Mouse (Mus musculus) A20 (cell line): ENCODE results near the gene Nup37.

Experiments
- DNase-seq: peaks from one replicate; pipeline ENCODE4 v3.0.0-alpha.2; 2011; ENCODE audit warnings: low read depth, low spot score

The Nup37 gene

DNA sequence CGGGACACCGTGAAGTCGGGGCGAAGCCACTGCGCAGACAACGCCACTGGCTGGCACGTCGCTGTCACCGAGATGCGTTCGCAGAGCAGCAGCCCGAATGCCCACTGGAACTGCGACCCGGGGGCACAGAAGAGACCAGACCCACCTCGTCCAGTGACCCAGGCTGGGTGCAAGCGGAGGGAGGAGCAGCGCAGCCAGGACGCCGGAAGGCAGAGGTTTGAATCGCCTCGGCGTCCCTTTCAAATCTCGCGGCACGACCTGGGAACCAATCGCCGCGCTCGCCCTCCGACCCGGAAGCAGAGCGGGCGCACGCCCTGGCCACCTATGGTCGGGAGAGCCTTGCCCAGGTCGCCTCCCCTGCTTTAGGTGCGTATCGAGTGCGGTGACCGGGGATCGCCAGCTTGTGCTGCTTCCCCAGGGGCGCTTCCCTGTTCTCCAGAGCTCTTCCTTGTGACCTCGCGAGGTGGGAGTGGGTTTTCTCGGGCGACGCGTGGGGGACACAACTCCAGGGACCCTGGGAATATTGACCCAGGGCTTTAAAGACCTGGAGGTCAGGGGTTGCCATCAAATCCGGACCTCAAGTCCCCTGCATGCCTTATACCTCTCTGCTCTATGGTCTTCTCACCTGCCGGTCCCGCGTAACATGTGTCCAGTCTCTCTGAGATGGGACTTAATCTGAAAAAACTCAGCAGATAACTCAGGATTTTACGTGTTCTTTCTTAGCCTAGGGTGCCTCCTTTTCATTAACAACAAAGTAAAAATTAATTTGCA is at the start of gene Nup37, which contains the start of gene Parpbp:
TSS of gene Nup37 (plus strand) at position 286 of the 771 bp plus-strand sequence.
TSS of gene Parpbp (minus strand) at position 235 of the 771 bp plus-strand sequence.
- peak; percentile 92 for DNase-seq

DNA sequence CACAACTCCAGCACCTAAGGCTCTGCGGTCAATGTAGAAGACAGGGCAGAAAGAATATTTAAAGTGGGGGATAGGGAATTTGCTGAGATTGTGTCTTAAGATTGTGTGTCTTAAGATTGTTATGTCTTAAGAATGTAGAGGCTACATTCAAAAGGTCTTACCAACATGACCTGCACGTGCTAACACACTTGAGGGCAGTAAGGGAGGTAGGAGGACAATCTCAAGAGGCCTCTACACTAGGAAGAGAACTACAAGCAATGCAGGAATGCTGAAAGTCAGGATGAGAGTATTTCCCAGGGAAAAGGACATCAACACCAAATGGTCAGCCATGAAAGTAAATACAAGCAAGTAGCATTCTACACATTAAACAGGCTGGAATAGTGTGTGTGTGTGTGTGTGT is 40.6 kb upstream of the Nup37 start:
- no peak for DNase-seq

DNA sequence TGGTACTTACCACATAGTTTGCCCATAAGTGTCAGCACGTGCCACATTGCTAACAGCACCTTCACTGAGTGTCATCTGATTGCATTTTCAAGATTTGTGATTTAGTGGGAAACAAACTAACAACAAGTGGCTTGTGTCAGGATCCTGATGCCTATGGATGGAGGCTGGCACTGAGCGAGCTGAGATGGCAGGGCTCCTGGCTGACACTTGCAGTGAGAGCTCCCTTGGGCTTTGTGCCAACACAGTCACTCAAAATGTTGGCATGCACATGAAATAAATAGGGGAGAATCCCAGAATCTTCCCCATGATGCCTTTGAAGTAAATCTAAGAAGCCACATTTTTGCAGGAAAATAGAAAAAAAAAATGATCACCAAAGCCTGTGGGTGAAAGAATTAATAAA is 33.5 kb upstream of the Nup37 start:
- DNase-seq: no peak

DNA sequence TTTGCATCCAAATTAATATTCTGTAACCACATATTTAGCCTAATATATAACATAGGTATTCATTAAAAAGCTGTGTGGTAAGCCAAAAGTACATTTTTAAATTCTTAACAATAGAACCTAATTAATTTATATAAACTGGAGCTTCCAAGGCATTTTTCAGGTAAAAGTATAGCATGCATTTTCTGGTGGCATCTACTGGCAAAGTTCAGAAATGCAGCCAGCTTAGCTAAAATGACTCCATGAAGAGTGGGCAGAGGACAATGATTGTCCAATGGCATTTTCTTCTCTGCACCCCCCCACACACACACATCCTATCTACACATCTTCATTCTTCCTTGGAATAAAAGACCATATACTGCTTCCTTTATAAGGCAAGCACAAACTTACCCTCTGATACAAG is 27.1 kb upstream of the Nup37 start:
- DNase-seq: no peak

DNA sequence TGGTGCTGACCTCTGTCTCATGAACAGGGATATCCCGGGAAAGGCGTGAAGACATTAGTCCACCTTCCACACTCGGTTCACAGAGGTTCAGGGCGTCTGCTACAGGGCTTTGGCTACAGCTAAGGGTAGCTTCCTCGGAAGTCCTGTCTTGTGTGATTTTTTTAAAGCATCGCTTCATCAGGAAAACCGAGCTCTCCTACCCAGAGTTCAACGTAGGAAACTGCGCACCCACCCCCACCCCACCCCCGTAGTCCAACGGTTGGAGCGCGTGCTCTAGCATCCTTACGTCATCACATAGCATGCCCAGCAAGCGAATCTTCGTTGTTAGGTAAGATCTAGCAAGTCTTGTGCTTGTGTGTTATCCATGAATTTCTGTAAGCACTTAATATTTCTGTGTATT is 11.2 kb upstream of the Nup37 start:
- DNase-seq: no peak

DNA sequence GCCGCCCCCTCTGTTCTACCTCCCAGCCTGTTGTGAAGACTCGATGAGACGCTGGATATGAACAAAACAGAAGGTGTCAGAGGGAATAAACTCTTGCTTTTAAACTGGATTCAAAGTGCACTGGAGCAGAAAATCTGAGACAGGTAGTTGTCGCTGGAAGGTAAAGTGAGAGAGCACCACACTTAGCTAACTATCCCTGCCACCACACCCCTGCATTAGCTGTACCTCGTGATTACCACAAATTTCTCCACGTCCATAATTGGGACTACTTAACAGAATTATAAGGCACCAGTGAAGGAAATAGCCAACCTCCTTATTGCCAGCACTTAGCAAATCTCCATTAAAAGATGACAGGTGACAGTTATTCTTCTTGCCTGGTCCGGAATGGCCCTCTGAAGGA is 605 bp upstream of the Nup37 start:
- no peak for DNase-seq

DNA sequence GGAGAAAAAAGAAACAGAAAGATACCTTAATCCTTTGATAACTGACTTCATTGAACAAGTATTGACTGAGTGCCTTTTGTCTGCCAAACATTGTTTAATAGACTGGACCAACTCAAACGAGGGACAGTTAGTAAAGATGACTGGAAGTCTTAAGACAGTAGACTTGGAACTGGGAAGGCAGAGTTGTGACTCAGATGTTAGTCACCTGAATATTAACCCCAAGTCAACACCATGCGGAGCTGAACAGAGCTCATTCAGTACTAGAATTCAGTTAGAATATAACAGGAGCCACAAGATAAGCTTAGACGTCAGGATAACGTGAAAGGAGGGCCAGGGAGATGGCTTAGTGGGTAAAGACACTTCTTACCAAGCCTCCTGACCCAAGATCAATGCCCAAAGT is 3.6 kb downstream of the Nup37 start:
- DNase-seq: no peak

DNA sequence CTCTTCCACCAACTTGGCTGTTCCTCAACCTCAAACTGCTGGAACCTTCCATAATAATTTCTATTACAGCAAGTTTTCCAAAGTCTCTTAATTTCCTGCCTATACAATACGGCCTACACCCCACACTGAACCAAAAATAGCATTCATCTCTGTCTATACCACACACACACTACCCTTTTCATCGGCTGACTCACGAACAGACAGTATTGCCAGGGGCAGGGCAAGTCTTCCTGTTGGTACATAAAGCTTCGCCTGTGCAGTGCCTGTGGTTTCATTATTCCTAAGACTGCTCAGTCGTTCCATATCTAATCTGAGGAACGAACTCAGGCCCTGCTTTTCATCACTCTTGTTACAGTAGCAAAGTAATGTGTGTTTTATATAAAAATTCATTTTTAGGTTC is 4.9 kb downstream of the Nup37 start:
- no peak for DNase-seq

DNA sequence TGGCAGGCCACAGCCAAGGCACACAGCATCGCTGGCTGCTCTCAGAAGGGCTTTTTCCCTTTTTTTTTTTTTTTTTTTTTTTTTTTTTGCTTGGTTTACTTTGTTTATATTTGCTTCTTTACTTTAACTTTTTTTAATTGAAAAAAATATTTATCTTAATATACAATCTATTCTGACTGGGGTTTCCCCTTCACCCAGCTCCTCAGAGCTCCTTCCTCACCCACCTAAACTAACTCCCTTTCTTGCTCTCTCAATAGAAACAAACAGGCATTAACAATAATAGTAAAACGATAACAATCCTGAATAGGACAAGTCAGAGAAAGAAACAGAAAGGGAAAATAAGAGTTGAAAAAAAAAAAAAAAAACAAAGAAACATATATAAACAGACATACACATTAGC is 15.3 kb downstream of the Nup37 start:
- no peak for DNase-seq

DNA sequence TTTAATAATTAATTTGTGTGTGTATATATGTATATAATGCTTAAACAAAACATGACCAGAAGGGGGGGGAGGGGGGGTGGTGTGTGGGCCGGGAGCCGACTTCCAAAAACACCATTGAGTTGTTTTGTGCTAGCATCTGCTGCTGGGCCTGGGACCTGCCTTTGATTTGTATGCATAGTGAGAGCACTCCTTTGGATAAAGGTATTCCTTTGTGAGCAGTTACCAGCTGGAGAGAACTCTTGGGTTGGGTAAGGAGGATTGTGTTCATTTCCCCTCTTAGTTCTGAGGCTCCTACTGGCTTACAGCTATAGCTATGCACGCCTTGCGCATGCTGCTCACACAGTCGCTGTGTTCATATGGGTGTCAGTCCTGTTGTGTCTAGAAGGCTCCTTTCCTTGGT is 15.9 kb downstream of the Nup37 start:
- no peak for DNase-seq

DNA sequence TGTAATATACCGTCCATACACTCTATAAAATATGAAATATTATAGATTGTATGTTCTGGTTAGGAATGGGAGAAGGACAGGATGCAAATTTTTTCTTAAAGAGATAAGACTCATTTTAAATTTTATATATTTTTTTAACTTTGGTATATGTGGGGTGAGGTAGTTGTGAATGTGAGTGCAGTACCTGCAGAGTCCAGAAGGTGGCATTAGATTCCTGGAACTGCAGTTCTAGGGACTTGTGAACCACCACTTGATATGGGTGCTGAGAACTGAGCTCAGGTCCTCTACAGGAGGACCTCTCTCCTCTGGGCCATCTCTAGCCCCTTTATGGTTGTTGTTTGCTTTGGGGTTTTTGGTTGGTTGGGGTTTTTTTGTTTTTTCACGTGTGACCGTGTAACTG is 19.4 kb downstream of the Nup37 start:
- DNase-seq: peak; percentile 33

DNA sequence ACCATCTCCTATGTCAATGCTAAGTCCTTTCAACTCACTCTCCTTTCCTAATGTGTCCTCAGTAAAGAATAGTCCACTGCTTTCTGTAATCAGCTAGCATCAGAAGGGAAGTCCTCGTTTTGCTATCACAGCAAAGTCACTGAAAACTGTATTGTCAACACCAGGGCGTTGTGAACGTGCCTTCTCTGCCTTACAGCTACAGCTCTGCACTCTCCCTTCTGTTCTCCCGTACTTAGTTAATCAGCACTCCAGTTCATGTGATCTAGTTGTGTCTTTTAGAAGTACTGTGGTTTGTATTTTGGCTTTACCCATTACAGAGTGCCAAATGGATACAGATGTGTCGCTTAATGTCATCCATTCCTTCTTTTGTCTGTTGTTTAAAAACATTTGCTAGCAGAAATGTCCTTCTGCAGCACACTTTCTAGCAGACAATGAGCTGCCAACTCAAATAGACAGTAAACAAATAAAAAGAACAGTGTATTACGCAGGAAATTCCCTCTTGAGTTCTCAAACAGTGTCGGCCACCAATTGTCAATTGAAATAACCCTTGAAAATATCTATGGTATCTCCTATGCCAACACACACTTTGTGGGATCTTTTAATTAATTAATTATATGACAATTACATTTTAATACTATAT is 20.8 kb downstream of the Nup37 start:
- no peak for DNase-seq

DNA sequence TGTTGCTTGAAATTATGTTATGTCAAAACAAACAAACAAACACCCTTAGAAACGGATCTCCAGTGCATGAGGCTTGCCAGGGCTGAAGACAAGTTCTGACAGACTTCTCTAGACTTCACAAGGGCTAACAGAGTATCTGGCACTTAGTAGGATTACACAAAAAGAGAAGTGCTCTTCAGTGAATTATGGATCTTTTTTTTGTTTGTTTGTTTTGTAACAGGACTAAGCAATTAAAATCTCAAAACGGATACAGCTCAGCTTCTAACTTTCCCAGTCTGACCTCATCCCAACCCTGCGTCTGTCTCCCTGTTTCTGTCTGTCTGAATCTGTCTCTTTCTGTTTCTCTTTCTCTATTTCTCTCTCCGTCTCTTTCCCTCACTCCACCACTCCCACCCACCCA is 53.7 kb downstream of the Nup37 start:
- DNase-seq: peak; percentile 24

DNA sequence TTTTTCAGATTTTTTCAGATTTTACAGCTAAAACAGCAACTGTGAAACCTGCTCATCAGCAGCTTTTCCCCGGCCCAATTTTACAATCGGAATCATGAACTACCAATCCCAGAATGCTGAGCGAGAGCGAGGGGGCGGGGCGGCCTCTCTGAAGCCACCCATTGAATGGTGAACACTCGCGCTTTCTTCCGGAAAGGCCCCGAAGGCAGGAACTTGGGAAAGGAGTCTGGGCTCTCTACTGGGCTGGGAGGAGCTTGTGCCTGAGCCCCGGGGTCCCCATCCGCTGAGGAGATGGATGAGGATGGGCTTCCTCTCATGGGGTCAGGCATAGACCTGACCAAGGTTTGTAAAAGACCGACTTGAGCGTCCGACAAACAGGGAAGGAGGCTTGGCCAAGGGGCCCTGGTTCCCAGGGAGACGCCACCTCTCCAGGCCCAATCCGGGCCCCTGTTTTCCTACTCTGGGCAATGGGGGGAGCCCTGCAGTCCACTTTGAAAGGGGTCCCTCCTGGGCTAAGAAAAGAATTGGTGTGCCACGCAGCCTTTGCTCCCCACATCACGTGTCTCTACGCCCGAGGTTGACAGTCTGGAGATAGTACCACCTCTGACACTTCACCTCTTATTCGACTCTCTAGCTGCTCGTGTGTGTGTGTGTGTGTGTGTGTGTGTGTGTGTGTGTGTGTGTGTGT is 54.3 kb downstream of the Nup37 start, which contains the start of gene Washc3:
TSS of gene Washc3 (plus strand) at position 143 of the 688 bp plus-strand sequence.
- DNase-seq: peak; percentile 90

DNA sequence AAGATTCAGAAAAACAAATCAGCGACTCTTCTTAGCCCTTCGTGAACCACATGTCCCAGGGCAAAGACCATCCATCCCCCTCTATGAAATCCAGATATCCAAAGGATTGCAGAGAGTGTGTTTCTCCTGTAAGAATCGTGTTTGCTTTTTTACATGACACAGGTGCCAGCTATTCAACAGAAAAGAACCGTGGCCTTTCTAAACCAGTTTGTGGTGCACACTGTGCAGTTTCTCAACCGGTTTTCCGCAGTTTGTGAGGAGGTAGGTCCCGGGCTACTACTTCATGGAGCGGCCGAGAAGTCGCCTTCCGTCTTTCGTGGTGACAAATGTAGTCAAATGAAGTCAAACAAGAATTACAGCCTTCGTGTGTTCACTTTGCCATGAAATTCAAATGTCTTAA is 54.9 kb downstream of the Nup37 start:
- DNase-seq: no peak

DNA sequence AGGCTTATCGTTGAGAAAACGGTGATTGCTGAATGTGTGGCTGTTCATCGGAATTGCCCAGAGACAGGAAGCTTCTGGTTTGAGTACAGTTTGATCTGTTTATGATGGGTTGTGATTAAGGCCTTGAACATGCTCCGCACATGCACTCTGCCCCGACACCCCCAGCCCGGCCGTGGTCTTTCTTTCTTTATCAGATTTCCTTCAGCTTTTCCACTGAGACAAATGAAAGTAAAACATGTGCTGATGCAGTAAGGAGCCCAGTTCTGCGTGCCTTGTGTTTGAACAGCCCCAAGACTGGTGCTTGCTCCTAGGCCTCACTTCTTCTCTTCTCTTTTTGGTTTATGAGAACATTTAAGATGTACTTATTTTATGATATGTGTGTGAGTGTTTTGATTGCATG is 55.8 kb downstream of the Nup37 start:
- DNase-seq: no peak

DNA sequence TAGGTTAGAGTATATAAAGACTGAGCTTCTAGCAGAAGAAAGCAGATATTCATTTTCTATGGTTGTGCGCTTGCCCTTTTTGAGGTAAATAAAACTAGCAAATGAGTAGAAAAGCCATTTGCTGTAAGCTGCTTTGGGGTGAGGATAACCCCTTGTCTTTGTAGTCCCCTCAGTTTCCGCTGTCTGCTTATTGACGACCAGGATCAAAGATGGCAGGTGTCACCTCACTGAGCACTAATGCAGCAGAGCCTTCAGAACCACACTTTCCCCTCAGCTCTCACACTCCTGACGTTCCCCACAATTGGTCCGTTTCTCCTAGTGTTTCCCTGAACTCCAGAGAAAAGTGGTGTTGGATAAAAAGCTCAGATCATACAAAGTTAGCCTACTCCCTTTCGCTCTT is 56.4 kb downstream of the Nup37 start:
- DNase-seq: no peak

DNA sequence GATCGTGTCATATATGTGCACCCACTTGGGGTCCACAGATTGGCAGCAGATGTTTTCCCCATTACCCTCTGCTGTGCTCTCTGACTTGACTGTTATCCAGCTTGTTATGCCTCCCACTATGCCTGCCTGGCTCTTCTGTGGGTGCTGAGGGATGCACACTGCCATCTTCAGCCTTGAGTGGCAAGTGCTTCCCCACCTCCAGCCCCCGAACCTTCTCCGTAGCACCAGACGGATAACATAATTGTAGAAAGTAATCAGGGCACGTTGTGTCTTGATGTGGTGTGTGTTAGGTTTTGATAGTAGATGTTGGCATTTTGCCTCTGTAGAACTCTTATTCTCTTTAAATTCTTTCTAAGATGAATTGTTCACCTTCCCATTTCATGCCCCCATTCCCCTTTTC is 65.9 kb downstream of the Nup37 start:
- DNase-seq: no peak

DNA sequence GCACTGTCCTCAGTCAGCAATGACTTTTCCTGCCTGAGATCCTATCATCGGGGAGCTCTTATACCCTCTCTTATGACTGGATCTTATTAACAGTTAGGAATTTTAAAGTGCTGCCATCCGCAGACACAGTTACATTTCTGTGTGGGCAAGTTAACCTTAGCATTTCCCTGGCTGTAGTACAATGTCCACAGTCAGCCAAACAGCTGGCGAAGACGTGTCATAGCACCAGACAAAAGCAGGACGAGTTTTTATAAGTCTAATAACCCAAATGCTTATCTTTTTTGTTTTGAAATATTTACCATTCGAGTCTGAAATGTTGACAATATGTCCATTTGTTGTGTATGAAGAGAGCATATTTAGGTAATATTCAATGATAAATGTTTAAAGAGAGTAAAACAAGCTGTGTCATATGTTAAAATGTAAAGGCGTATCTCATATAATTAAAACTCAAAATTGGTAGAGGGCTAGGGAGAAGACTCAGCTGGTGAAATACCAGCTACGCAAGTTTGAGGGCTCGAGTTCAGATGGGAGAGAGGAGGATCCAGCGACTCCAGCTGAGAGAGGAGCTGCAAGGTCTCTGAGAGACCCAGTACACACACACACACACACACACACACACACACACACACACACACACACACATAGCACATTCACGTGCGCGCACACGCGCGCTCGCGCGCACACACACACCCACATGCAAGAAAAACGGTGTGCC is 68.2 kb downstream of the Nup37 start:
- no peak for DNase-seq

DNA sequence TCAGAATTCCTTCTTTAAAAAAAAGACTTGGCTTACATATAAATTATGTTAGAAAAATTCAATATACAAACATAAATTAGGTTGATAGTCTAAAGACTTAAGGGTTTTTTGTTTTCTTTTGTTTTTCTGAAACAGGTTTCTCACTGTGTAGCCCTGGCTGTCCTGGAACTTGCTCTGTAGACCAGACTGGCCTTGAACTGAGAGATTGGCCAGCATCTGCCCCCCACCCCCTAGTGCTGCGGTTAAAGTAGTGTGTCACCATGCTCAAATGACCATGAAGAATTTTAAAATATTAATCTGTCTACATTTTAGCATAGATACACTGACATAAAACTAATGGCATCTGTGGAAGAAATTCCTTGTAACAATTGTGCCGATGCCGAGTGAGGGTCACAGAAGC is 71.4 kb downstream of the Nup37 start:
- no peak for DNase-seq

DNA sequence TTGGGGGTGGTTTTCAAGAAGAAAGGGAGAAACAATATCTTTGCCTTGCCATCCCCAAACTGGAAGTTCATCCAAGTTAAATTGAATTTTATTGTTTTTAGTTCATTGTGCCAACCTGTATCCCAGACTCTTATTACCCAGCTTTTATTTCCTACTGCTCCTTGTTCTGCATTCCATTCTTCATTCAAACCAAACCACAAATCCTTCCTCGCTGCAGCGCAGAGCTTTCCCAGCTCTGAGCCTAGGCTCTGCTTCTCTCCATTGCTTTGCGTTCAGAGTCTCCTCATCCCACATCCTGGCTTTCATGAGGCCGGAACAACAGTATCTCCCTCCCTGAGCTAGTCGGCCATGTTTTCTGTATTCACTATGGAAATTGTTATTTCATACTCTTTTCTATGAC is 74.9 kb downstream of the Nup37 start:
- DNase-seq: no peak

DNA sequence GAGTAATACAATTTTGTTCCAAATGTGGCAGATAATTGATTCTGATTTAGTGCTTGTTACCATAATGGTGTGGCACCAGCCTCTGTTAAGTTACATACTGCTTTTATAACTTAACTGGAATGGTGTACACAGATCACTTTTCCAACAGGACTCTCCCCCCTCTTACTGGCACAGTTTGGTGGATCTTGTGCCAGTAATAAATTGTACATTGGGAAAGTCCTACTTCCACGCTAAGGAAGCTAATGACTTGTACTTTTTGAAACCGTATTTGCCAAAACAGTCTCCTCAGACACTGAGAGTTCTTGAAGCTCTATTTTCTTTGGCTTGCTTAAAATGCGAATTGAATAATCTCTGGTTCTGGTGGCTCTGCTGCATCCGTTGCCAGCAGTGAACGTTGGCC is 78.6 kb downstream of the Nup37 start:
- no peak for DNase-seq
